Mouse (Mus musculus) left cerebral cortex, postnatal 14 days (tissue): Measurements from ENCODE around the gene Enpp7. TPM values are rescaled to one million over a fixed set of nuclear protein-coding genes. Genes with fewer than 3 reads are reported as not detected.
A peak's percentile ranks its signal among the peaks of the same experiment; 100 is the strongest.

Experiments used
- DNase-seq, 2 experiments: peaks; one replicate each; pipeline ENCODE4 v3.0.0; 2021 to 2022; ENCODE audit warnings: low spot score in 2 of 2, mixed read lengths in 1 of 2
- intact Hi-C: fragments of 180-260 bp; cut with DNase I; formaldehyde crosslinking; loops from one replicate; pipeline ENCODE4 v1.15.1; 2025
- total RNA-seq, 2 experiments: library from RNA; stranded (reverse); gene quantifications; 2 replicates each; pipeline ENCODE4 v1.2.3; 2021

The Enpp7 gene
- total RNA-seq, 2 experiments from 2014 or later, result not detected

- no peak for DNase-seq
- intact Hi-C loops, result loop anchor here (10.0 kb wide), 1 partner anchor 531 kb away; no protein-coding TSS in a partner anchor
These were observed 2.4 kb upstream of the Enpp7 start for GRCm38 (mm10) chr11:118985571-118985970.

GRCm38 (mm10) chr11:118992781-118993180, 4.8 kb downstream of the Enpp7 start:
- intact Hi-C loops, result no loop called here
- DNase-seq, result peak in 1 of 2 experiments; percentile 19

GRCm38 (mm10) chr11:118995448-118995847, 7.5 kb downstream of the Enpp7 start:
- intact Hi-C loops, result loop anchor here (5.0 kb wide), 1 partner anchor 42 kb away; no protein-coding TSS in a partner anchor

GRCm38 (mm10) chr11:118997182-118997581, 9.2 kb downstream of the Enpp7 start:
- no peak for DNase-seq
- intact Hi-C loops, result loop anchor here (5.0 kb wide), 1 partner anchor 40 kb away; no protein-coding TSS in a partner anchor

More at GRCm38 (mm10) chr11:118995448-118995847, 7.5 kb downstream of the Enpp7 start:
- no peak for DNase-seq

GRCm38 (mm10) chr11:118998540-118999265, 10.7 kb downstream of the Enpp7 start:
- DNase-seq, result peak; percentile 91 to 93
- intact Hi-C loops, result loop anchor here (2.0 to 5.0 kb wide), 2 partner anchors 24 to 39 kb away; partner anchors contain the start of gene Cbx2

GRCm38 (mm10) chr11:118999361-118999804, 11.4 kb downstream of the Enpp7 start:
- DNase-seq, result peak; percentile 37 to 63
- intact Hi-C loops, result loop anchor here (2.0 to 5.0 kb wide), 2 partner anchors 23 to 38 kb away; partner anchors contain the start of gene Cbx2

- intact Hi-C loops, result no loop called here
- no peak for DNase-seq
These were observed 12.9 kb downstream of the Enpp7 start for GRCm38 (mm10) chr11:119000877-119001276.

- no peak for DNase-seq
- intact Hi-C loops, result no loop called here
These were observed 13.6 kb downstream of the Enpp7 start for GRCm38 (mm10) chr11:119001493-119002128.

- no peak for DNase-seq
- intact Hi-C loops, result no loop called here
These were observed 17.7 kb downstream of the Enpp7 start for GRCm38 (mm10) chr11:119005547-119006275.

- DNase-seq, result no peak
- intact Hi-C loops, result no loop called here
These were observed 18.5 kb downstream of the Enpp7 start for GRCm38 (mm10) chr11:119006462-119006861.

GRCm38 (mm10) chr11:119007461-119008456, 19.8 kb downstream of the Enpp7 start:
- intact Hi-C loops, result no loop called here
- no peak for DNase-seq

- intact Hi-C loops, result no loop called here
- DNase-seq, result no peak
These were observed 26.5 kb downstream of the Enpp7 start for GRCm38 (mm10) chr11:119014455-119014854.

GRCm38 (mm10) chr11:119017506-119017905, 29.5 kb downstream of the Enpp7 start:
- no peak for DNase-seq
- intact Hi-C loops, result no loop called here

- DNase-seq, result no peak
- intact Hi-C loops, result no loop called here
These were observed 33.2 kb downstream of the Enpp7 start for GRCm38 (mm10) chr11:119021180-119021579.

- DNase-seq, result no peak
- intact Hi-C loops, result loop anchor here (2.0 kb wide), 1 partner anchor 23 kb away; no protein-coding TSS in a partner anchor
These were observed 34.3 kb downstream of the Enpp7 start for GRCm38 (mm10) chr11:119022068-119022894.

- intact Hi-C loops, result loop anchor here (2.0 kb wide), 1 partner anchor 24 kb away; no protein-coding TSS in a partner anchor
- peak; percentile 70 to 84 for DNase-seq
These were observed 35.1 kb downstream of the Enpp7 start, which contains the start of gene Cbx2 for GRCm38 (mm10) chr11:119022895-119023615. TSS of gene Cbx2 (plus strand) at chr11:119022962.

- no peak for DNase-seq
- intact Hi-C loops, result loop anchor here (2.0 kb wide), 1 partner anchor 25 kb away; no protein-coding TSS in a partner anchor
These were observed 35.6 kb downstream of the Enpp7 start for GRCm38 (mm10) chr11:119023616-119023980.
